Mouse (Mus musculus) adrenal gland, postnatal 0 days (tissue): ENCODE data around the gene Polh. TPM values are rescaled to one million over a fixed set of nuclear protein-coding genes. Genes with fewer than 3 reads are reported as not detected.

Source experiments
- microRNA-seq: library from miRNA; unstranded; fragments of <30 nt; microRNA quantifications from one replicate; pipeline ENCODE4, GENCODE M21; 2016; ENCODE audit warnings: borderline replicate concordance; ENCODE audit not compliant: insufficient number of aligned reads
- polyA plus RNA-seq: library from polyadenylated mRNA; unstranded; fragments of >200 nt; fragmentation: Nextera tagmentation; extraction: Ambion mirVana; gene quantifications from 2 replicates; pipeline ENCODE4 v1.2.1, GENCODE M21; 2015

The Polh gene
- polyA plus RNA-seq, result 12.1 and 18.7 TPM in 2 replicates

DNA sequence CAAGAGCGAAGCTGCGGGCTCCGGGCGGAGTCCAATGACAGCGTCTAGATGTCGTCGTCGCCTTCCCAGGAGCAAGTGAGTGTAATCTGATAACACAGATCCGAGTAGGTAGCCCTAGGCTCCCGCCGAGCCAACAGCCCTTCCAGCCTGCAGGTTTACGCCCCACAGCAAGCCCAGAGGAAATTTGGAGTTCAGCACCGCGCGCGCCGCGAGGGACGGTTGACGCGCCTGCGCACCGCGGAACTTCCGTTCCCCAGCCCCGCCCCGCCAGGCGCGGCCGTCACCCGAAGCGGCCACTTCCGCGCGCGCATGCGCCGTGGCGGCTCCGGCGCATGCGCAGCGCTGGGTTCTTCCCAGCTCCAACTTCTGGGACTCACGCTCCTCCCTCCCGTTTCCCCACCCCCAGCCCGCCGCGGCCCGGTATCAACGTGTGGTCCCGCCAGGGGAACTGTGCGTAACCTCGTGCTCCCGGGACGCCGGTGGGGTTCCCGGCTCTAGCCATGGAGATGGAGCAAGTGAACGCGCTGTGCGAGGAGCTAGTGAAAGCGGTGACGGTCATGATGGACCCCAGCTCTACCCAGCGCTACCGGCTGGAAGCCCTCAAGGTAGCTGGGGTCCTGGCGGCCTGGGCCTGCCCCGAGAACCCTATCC lies at the start of gene Polh, which contains the start of gene Xpo5:
Gene Polh, minus strand, starts transcription at position 225 of the 651 bp plus-strand sequence.
Gene Xpo5, plus strand, starts transcription at position 362 of the 651 bp plus-strand sequence.

GRCm38 (mm10) chr17:46247512-46248188 lies 45.2 kb upstream of the Polh start, which contains the start of the genes Polr1c and Yipf3:
Polr1c (minus strand) TSS chr17:46248054.
Yipf3 (plus strand) TSS chr17:46248080.

GRCm38 (mm10) chr17:46160686-46161085 lies 41.8 kb downstream of the Polh start, which contains the start of gene Gtpbp2:
Gtpbp2 (plus strand) TSS chr17:46161032.

GRCm38 (mm10) chr17:46152847-46153782 lies 49.3 kb downstream of the Polh start, which contains the start of gene Mad2l1bp:
Mad2l1bp (minus strand) TSS chr17:46153553.

GRCm38 (mm10) chr17:46143578-46144423 lies 58.6 kb downstream of the Polh start, which contains the start of gene Rsph9:
Rsph9 (minus strand) TSS chr17:46144216.

Small RNAs within 50 kb of the gene (microRNA-seq; reads per million reads assigned to microRNA genes)
- gene Mir693, result not detected

Other genes with a start within 250 kb of the Polh start
- 2.6 and 6.2 TPM in 2 replicates for gene Vegfa, start 170.3 kb downstream of the Polh start, polyA plus RNA-seq
- gene Mrps18a, start 91.7 kb downstream of the Polh start, polyA plus RNA-seq, result 133 and 158 TPM in 2 replicates
- 24.7 and 33.6 TPM in 2 replicates for gene Rsph9, start 58.4 kb downstream of the Polh start, polyA plus RNA-seq
- 22.5 and 27.2 TPM in 2 replicates for gene Mad2l1bp, start 49.1 kb downstream of the Polh start, polyA plus RNA-seq
- gene Gtpbp2, start 41.6 kb downstream of the Polh start, polyA plus RNA-seq, result 15.1 and 23.4 TPM in 2 replicates
- gene Xpo5, start 137 bp upstream of the Polh start, polyA plus RNA-seq, result 16.4 and 37.0 TPM in 2 replicates
- gene Polr1c, start 45.4 kb upstream of the Polh start, polyA plus RNA-seq, result 79.4 and 112 TPM in 2 replicates
- 94.3 and 154 TPM in 2 replicates for gene Yipf3, start 45.4 kb upstream of the Polh start, polyA plus RNA-seq
- 2.7 TPM in 2 replicates for gene Lrrc73, start 50.9 kb upstream of the Polh start, polyA plus RNA-seq
- 18.1 and 25.6 TPM in 2 replicates for gene Tjap1, start 80.4 kb upstream of the Polh start, polyA plus RNA-seq
- gene Dlk2, start 94.8 kb upstream of the Polh start, polyA plus RNA-seq, result 0.22 and 0.87 TPM in 2 replicates
- gene Abcc10, start 125.7 kb upstream of the Polh start, polyA plus RNA-seq, result 3.3 and 4.3 TPM in 2 replicates
- 5.7 and 6.8 TPM in 2 replicates for gene Zfp318, start 181.1 kb upstream of the Polh start, polyA plus RNA-seq
- gene Crip3, start 226.3 kb upstream of the Polh start, polyA plus RNA-seq, result 1.6 TPM in 2 replicates
- gene Slc22a7, start 235.8 kb upstream of the Polh start, polyA plus RNA-seq, result 0.22 TPM in 1 of 2 replicates, not detected in the other